Mouse (Mus musculus): ENCODE data around the gene Cux1. TPM values are rescaled to one million over a fixed set of nuclear protein-coding genes. Genes with fewer than 3 reads are reported as not detected.
A peak's percentile ranks its signal among the peaks of the same experiment; 100 is the strongest.

Gene Cux1
- polyA plus RNA-seq, 1 experiment from 2014 or later, result 89.1 TPM

- peaks cover 16% of the 10 kb centered on the region for H3K4me1 ChIP-seq (replicated peaks; ENCODE audit: control insufficient read depth, insufficient read depth, low read length)
- no peak overlapping the region for H3K4me2 ChIP-seq (replicated peaks)
- H3K36me3 ChIP-seq (replicated peaks; ENCODE audit: control insufficient read depth, insufficient read depth), result peaks cover 17% of the 10 kb centered on the region
- ATAC-seq (ENCODE audit: low FRiP score) (no peak), DNase-seq (ENCODE audit: low spot score) (no peak)
- H3K27ac ChIP-seq, result peak overlapping the region; percentile 60
- H3K9ac ChIP-seq, result no peak overlapping the region
- no peak overlapping the region for H3K4me3 ChIP-seq (replicated peaks; ENCODE audit: low read length)
- 61% methylated on average over 4 of the region's 4 CpGs for WGBS
- no peaks in the 10 kb centered on the region for H3K9me3 ChIP-seq (ENCODE audit: control insufficient read depth, low read length)
- no peaks in the 10 kb centered on the region for H3K27me3 ChIP-seq (ENCODE audit: control insufficient read depth, insufficient read depth, low read length)
Observed at GRCm38 (mm10) chr5:136292971-136293418, 274.3 kb downstream of the Cux1 start.

GRCm38 (mm10) chr5:136292361-136292760 lies 274.9 kb downstream of the Cux1 start:
- 33% methylated on average over 2 of the region's 2 CpGs for WGBS
- no peaks in the 10 kb centered on the region for H3K27me3 ChIP-seq (ENCODE audit: control insufficient read depth, insufficient read depth, low read length)
- H3K9me3 ChIP-seq (ENCODE audit: control insufficient read depth, low read length), result no peaks in the 10 kb centered on the region
- no peak overlapping the region for H3K9ac ChIP-seq
- H3K36me3 ChIP-seq (replicated peaks; ENCODE audit: control insufficient read depth, insufficient read depth), result peaks cover 17% of the 10 kb centered on the region
- no peak overlapping the region for H3K4me3 ChIP-seq (replicated peaks; ENCODE audit: low read length)
- ATAC-seq (ENCODE audit: low FRiP score), result peak; percentile 59; the same call in 1 of the 2 replicates
- DNase-seq (ENCODE audit: low spot score), result no peak
- H3K4me1 ChIP-seq (replicated peaks; ENCODE audit: control insufficient read depth, insufficient read depth, low read length), result peaks cover 14% of the 10 kb centered on the region
- H3K27ac ChIP-seq, result peak overlapping the region; percentile 60
- H3K4me2 ChIP-seq (replicated peaks), result no peak overlapping the region

DNA sequence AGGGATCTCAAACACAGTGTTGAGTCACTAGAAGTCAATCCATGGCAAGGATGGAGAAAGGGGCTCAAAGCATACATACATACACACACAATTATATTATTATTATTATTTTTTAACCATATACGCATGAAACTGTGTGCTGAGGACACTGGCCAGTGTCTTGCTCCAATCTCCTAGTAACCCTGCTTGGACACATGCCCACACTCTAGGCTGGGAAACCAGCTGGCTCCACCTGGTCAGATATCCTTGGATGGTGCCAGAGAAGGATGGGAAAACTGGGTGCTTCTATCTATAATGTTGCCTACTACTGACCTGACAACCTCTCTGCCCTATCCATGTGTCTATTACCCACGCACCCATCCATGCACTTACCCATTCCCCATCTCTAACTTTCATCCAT lies 275.7 kb downstream of the Cux1 start:
- no peak overlapping the region for H3K4me3 ChIP-seq (replicated peaks; ENCODE audit: low read length)
- DNase-seq (ENCODE audit: low spot score) (no peak), ATAC-seq (ENCODE audit: low FRiP score) (no peak)
- WGBS, result 98% methylated on average over 2 of the region's 2 CpGs
- H3K27ac ChIP-seq, result no peak overlapping the region
- H3K9me3 ChIP-seq (ENCODE audit: control insufficient read depth, low read length), result no peaks in the 10 kb centered on the region
- no peak overlapping the region for H3K9ac ChIP-seq
- H3K36me3 ChIP-seq (replicated peaks; ENCODE audit: control insufficient read depth, insufficient read depth), result peaks cover 19% of the 10 kb centered on the region
- H3K27me3 ChIP-seq (ENCODE audit: control insufficient read depth, insufficient read depth, low read length), result no peaks in the 10 kb centered on the region
- H3K4me1 ChIP-seq (replicated peaks; ENCODE audit: control insufficient read depth, insufficient read depth, low read length), result peaks cover 9% of the 10 kb centered on the region
- no peak overlapping the region for H3K4me2 ChIP-seq (replicated peaks)

GRCm38 (mm10) chr5:136289776-136290175 lies 277.5 kb downstream of the Cux1 start:
- Histone ChIP-seq H3K4me1 (replicated peaks; ENCODE audit: control insufficient read depth, insufficient read depth, low read length) (peaks cover 9% of the 10 kb centered on the region), H3K9ac (no peak overlapping the region), H3K9me3 (ENCODE audit: control insufficient read depth, low read length) (no peaks in the 10 kb centered on the region), H3K27me3 (ENCODE audit: control insufficient read depth, insufficient read depth, low read length) (no peaks in the 10 kb centered on the region), H3K4me3 (replicated peaks; ENCODE audit: low read length) (no peak overlapping the region), H3K27ac (no peak overlapping the region), H3K4me2 (replicated peaks) (no peak overlapping the region), H3K36me3 (replicated peaks; ENCODE audit: control insufficient read depth, insufficient read depth) (peaks cover 33% of the 10 kb centered on the region)
- DNase-seq (ENCODE audit: low spot score) (no peak), ATAC-seq (ENCODE audit: low FRiP score) (no peak)
- WGBS, result 68% methylated on average over 3 of the region's 3 CpGs

- Histone ChIP-seq H3K4me1 (replicated peaks; ENCODE audit: control insufficient read depth, insufficient read depth, low read length) (peaks cover 9% of the 10 kb centered on the region), H3K27me3 (ENCODE audit: control insufficient read depth, insufficient read depth, low read length) (no peaks in the 10 kb centered on the region), H3K9me3 (ENCODE audit: control insufficient read depth, low read length) (no peaks in the 10 kb centered on the region), H3K4me2 (replicated peaks) (no peak overlapping the region), H3K36me3 (replicated peaks; ENCODE audit: control insufficient read depth, insufficient read depth) (peaks cover 43% of the 10 kb centered on the region), H3K9ac (no peak overlapping the region), H3K4me3 (replicated peaks; ENCODE audit: low read length) (no peak overlapping the region), H3K27ac (no peak overlapping the region)
- WGBS, result 85% methylated on average over 6 of the region's 6 CpGs
- no peak for ATAC-seq (ENCODE audit: low FRiP score)
- no peak for DNase-seq (ENCODE audit: low spot score)
Observed at GRCm38 (mm10) chr5:136288351-136289081, 278.8 kb downstream of the Cux1 start.

DNA sequence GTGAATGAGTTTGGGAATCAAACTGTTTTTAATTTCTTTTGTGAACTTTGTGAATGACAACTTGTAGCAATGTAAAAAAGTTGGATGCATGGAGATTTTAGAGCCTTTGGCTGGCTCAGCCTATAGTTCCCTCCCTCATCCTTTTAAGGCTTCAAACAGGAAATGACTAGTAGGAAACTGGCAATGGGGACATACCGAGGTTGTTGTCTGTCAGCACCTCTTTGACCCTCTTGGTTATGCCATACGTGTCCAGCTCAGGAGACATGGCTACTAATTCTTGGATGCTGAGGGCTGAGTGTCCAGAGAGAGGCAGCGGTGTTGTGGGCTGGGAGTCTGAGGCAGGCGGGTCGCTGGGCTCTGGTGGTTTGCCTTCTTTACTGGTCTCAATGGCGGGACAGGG lies 280.7 kb downstream of the Cux1 start:
- Histone ChIP-seq H3K4me1 (replicated peaks; ENCODE audit: control insufficient read depth, insufficient read depth, low read length) (no peaks in the 10 kb centered on the region), H3K9me3 (ENCODE audit: control insufficient read depth, low read length) (no peaks in the 10 kb centered on the region), H3K27me3 (ENCODE audit: control insufficient read depth, insufficient read depth, low read length) (no peaks in the 10 kb centered on the region), H3K4me3 (replicated peaks; ENCODE audit: low read length) (no peak overlapping the region), H3K4me2 (replicated peaks) (no peak overlapping the region), H3K36me3 (replicated peaks; ENCODE audit: control insufficient read depth, insufficient read depth) (peaks cover 61% of the 10 kb centered on the region), H3K27ac (no peak overlapping the region), H3K9ac (no peak overlapping the region)
- DNase-seq (ENCODE audit: low spot score) (no peak), ATAC-seq (ENCODE audit: low FRiP score) (no peak)
- 76% methylated on average over 6 of the region's 6 CpGs for WGBS

GRCm38 (mm10) chr5:136285106-136285505 lies 282.2 kb downstream of the Cux1 start:
- no peaks in the 10 kb centered on the region for H3K27me3 ChIP-seq (ENCODE audit: control insufficient read depth, insufficient read depth, low read length)
- no peak overlapping the region for H3K27ac ChIP-seq
- H3K9ac ChIP-seq, result no peak overlapping the region
- no peak overlapping the region for H3K4me3 ChIP-seq (replicated peaks; ENCODE audit: low read length)
- WGBS, result 91% methylated on average over 7 of the region's 7 CpGs
- peaks cover 68% of the 10 kb centered on the region for H3K36me3 ChIP-seq (replicated peaks; ENCODE audit: control insufficient read depth, insufficient read depth)
- no peaks in the 10 kb centered on the region for H3K9me3 ChIP-seq (ENCODE audit: control insufficient read depth, low read length)
- ATAC-seq (ENCODE audit: low FRiP score), result no peak
- DNase-seq (ENCODE audit: low spot score), result no peak
- H3K4me2 ChIP-seq (replicated peaks), result no peak overlapping the region
- no peaks in the 10 kb centered on the region for H3K4me1 ChIP-seq (replicated peaks; ENCODE audit: control insufficient read depth, insufficient read depth, low read length)

GRCm38 (mm10) chr5:136281351-136281750 lies 285.9 kb downstream of the Cux1 start:
- H3K4me1 ChIP-seq (replicated peaks; ENCODE audit: control insufficient read depth, insufficient read depth, low read length), result no peaks in the 10 kb centered on the region
- no peak overlapping the region for H3K27ac ChIP-seq
- no peak overlapping the region for H3K4me2 ChIP-seq (replicated peaks)
- no peaks in the 10 kb centered on the region for H3K9me3 ChIP-seq (ENCODE audit: control insufficient read depth, low read length)
- no peak for ATAC-seq (ENCODE audit: low FRiP score)
- no peak overlapping the region for H3K4me3 ChIP-seq (replicated peaks; ENCODE audit: low read length)
- peaks cover 93% of the 10 kb centered on the region for H3K36me3 ChIP-seq (replicated peaks; ENCODE audit: control insufficient read depth, insufficient read depth)
- WGBS, result 62% methylated on average over 6 of the region's 6 CpGs
- H3K27me3 ChIP-seq (ENCODE audit: control insufficient read depth, insufficient read depth, low read length), result no peaks in the 10 kb centered on the region
- peak; percentile 70 for DNase-seq (ENCODE audit: low spot score)
- no peak overlapping the region for H3K9ac ChIP-seq

DNA sequence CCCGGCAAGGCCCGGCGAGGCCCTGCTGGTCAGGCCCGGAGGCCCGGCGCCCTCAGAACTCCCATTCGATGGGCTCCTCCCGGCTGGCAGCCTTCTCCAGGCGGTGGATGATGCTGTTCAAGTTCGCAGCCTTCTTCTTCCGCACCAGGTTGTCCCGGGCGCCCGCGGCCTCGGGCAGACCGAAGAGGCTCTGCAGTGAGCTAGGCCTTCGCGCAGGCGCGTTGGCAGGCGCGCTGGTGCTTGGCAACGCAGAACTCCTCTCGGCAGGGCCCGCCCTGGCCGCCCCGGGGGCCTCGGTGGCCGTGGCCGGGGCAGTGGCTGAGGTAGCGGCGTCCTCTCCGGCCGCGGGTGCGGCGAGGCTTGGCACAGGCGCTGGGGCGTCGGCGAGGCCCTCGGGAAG lies 292.6 kb downstream of the Cux1 start:
- no peak overlapping the region for H3K4me3 ChIP-seq (replicated peaks; ENCODE audit: low read length)
- WGBS, result 91% methylated on average over 43 of the region's 43 CpGs
- no peaks in the 10 kb centered on the region for H3K9me3 ChIP-seq (ENCODE audit: control insufficient read depth, low read length)
- peaks cover 73% of the 10 kb centered on the region for H3K36me3 ChIP-seq (replicated peaks; ENCODE audit: control insufficient read depth, insufficient read depth)
- no peak overlapping the region for H3K27ac ChIP-seq
- no peaks in the 10 kb centered on the region for H3K4me1 ChIP-seq (replicated peaks; ENCODE audit: control insufficient read depth, insufficient read depth, low read length)
- H3K9ac ChIP-seq, result no peak overlapping the region
- no peak overlapping the region for H3K4me2 ChIP-seq (replicated peaks)
- ATAC-seq (ENCODE audit: low FRiP score) (no peak), DNase-seq (ENCODE audit: low spot score) (no peak)
- no peaks in the 10 kb centered on the region for H3K27me3 ChIP-seq (ENCODE audit: control insufficient read depth, insufficient read depth, low read length)

- no peak for DNase-seq (ENCODE audit: low spot score)
- Histone ChIP-seq H3K9me3 (ENCODE audit: control insufficient read depth, low read length) (no peaks in the 10 kb centered on the region), H3K4me3 (replicated peaks; ENCODE audit: low read length) (no peak overlapping the region), H3K36me3 (replicated peaks; ENCODE audit: control insufficient read depth, insufficient read depth) (peaks cover 26% of the 10 kb centered on the region), H3K27me3 (ENCODE audit: control insufficient read depth, insufficient read depth, low read length) (no peaks in the 10 kb centered on the region), H3K9ac (no peak overlapping the region), H3K4me2 (replicated peaks) (no peak overlapping the region), H3K27ac (no peak overlapping the region), H3K4me1 (replicated peaks; ENCODE audit: control insufficient read depth, insufficient read depth, low read length) (no peaks in the 10 kb centered on the region)
- WGBS, result 86% methylated on average over 4 of the region's 4 CpGs
- ATAC-seq (ENCODE audit: low FRiP score), result no peak
Observed at GRCm38 (mm10) chr5:136269937-136270336, 297.4 kb downstream of the Cux1 start.

Measured in hindbrain, embryonic 14.5 days (tissue).